Mouse (Mus musculus) activated CD4-positive, CD25-positive, alpha-beta regulatory T cell, adult 4 months (primary cell): ENCODE measurements around the gene Ralb. TPM values are rescaled to one million over a fixed set of nuclear protein-coding genes. Genes with fewer than 3 reads are reported as not detected.

Source experiments
- ATAC-seq: one replicate; pipeline ENCODE4 v1.8.0; 2017
- polyA plus RNA-seq, 2 experiments: library from polyadenylated mRNA; unstranded; fragments of 100-300 nt; shearing (Covaris generic); gene quantifications; one replicate each; pipeline ENCODE4 v1.2.1; 2017

Ralb gene
- polyA plus RNA-seq, 2 experiments from 2014 or later, result 12.2 to 14.2 TPM

GRCm38 (mm10) chr1:119443591-119444350, 60.8 kb downstream of the Ralb start:
- ATAC-seq, result no peak

- no peak for ATAC-seq
These were observed 61.7 kb downstream of the Ralb start for GRCm38 (mm10) chr1:119442901-119443300.

- no peak for ATAC-seq
These were observed 66.4 kb downstream of the Ralb start for GRCm38 (mm10) chr1:119438105-119438637.

GRCm38 (mm10) chr1:119437401-119437800, 67.2 kb downstream of the Ralb start:
- no peak for ATAC-seq

- no peak for ATAC-seq
These were observed 80.3 kb downstream of the Ralb start for GRCm38 (mm10) chr1:119424141-119424860.

DNA sequence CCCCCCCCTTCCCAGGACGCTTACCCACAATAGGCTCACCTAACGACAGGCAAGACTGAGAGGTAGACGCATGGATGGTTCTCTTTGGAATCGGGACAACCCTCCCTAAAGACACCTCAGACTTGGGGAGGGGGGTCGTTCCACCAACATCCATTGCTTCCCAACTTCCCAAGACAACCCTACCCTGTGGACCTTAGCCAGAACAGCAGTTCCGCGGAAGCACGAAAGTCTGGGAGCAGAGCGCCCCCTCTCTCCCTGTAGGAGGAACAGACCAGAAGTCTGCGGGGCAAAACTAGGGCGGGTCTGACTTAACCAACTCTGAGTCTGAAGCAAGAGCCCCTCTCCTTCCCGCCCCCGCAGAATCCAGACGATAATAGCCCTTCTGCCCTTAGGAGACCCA, 81.1 kb downstream of the Ralb start:
- no peak for ATAC-seq

DNA sequence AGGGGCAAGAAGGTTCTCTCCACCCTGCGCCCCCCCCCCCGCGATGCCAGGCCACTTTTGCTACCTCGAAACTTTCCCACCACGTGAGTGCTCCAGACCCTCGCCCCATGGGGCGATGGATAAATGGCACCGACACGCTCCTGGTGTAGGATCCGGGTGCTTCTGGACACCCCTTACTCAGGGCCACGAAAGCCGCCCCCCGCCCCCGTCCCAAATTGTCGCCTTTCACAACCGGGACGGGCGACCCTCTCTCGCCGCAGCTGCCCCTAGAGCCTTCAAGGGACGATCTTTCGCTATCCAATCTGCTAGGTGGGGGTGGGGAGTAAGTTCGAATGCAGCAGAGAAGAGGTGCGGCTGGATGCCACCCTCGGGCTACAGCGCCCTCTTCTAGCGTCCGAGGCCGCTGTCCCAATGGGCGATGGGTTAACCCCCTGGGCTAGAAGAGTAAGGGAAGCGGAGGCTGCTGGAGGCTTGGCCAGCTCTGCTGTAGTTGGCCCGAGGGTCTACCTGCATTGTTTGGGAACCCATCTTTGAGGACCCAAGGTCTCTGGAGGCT, 82.1 kb downstream of the Ralb start:
- ATAC-seq, result no peak

- no peak for ATAC-seq
These were observed 82.8 kb downstream of the Ralb start, which contains the start of gene Inhbb for GRCm38 (mm10) chr1:119421576-119422421. TSS of gene Inhbb (minus strand) at chr1:119422248.

- ATAC-seq, result no peak
These were observed 83.5 kb downstream of the Ralb start for GRCm38 (mm10) chr1:119420984-119421575.

Other genes with a start within 250 kb of the Ralb start
- not detected for gene Inhbb, start 82.5 kb downstream of the Ralb start, polyA plus RNA-seq
- gene Tmem185b, start 21.4 kb upstream of the Ralb start, polyA plus RNA-seq, result 10 to 100 TPM; 17.3 to 18.4 TPM
- under 1 TPM; 0.19 to 0.37 TPM for gene Epb41l5, start 144.2 kb upstream of the Ralb start, polyA plus RNA-seq